Mouse (Mus musculus): ENCODE data around the gene Gna11.

GRCm38 (mm10) chr10:81537429-81537828, 7.6 kb downstream of the Gna11 start:
- TF ChIP-seq CTCF (IDR thresholded peaks at IDR 0.05; ENCODE audit: low read depth, low read length): no peak
- no peak for TF ChIP-seq EP300 (IDR thresholded peaks at IDR 0.05; ENCODE audit: insufficient read depth, low read depth, low read length)
